Mouse (Mus musculus) ES-CJ7 (cell line): ENCODE results near the gene Iqschfp.
A peak's percentile ranks its signal among the peaks of the same experiment; 100 is the strongest.

Experiments
- DNase-seq: peaks from one replicate; pipeline ENCODE4 v3.0.0; 2011; ENCODE audit warnings: low read depth, low spot score

The Iqschfp gene

DNA sequence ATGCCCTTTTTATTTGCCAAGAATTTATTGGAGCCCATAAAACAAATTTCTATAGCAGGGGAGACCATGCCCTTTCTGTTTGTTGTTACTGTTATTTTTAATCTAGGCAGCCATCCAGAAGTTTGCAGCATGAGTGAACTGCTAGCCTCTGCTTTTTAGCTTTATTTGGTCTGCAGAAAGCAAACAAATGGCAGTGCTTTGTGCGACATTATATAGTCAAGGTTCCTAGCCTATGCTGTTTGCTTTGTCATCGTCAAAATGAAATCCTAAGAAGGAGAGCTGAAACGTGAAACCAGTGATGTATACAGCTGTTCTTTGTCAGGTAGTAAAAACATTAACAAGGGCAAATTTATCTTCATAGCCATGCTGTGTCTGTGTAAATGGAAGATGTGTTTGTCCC is 459.4 kb downstream of the Iqschfp start:
- DNase-seq, result no peak

DNA sequence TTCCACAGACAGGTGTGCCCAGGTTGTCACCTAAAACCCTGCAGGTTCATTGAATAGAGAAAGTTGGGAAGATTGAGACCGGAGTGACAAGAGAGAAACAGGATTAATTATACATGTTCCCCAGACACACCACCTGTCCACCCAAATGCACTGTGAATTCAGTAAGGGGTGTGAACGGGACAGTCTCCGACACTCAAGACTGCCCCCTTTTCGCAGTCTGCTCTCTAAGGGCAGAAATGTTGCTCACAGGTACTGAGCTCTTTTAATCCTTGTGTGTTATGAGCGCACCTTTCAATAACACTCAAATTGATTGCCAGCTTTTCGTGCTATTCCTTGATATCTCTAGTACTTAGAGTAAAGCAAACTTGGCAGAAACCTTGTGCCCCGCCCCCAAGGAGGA is 460.9 kb downstream of the Iqschfp start:
- peak; percentile 36 for DNase-seq

DNA sequence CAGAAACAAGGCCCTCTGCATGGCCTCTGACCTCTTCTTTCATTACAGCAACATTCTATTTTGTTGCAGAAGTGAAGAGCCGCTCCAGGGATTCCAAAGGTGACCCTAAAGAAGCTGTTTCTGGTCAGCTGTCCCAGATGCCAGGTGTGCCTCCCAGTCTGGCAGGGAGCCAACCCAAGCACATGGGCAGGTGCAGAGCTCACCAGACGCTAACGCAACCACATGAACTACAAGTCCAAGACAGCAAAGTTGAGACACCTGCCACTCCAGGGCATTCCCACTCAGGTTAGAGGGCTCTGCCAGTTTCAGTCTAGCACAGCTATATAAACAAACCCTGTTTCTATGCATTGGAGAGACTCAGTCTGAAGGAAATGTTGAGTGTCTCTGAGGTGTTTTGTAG is 461.5 kb downstream of the Iqschfp start:
- no peak for DNase-seq

DNA sequence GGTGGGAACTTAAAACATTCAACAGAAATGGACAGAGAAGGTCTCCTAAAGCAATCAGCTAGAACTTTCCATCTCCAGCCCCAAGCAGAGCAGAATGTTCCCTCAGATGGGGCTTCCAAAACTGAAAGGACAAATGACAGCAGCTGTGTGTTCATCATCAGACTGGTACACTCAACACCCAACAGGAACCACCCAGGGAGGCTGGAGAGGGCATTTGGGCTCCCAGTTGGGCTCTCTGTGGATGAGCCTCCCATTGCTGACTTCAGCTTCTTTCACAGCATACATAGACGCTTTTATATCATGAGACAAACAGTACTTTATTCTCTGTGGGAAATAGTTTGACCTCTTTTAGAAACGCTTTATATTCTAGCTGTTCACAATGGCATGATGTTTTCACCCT is 464.5 kb downstream of the Iqschfp start:
- no peak for DNase-seq

DNA sequence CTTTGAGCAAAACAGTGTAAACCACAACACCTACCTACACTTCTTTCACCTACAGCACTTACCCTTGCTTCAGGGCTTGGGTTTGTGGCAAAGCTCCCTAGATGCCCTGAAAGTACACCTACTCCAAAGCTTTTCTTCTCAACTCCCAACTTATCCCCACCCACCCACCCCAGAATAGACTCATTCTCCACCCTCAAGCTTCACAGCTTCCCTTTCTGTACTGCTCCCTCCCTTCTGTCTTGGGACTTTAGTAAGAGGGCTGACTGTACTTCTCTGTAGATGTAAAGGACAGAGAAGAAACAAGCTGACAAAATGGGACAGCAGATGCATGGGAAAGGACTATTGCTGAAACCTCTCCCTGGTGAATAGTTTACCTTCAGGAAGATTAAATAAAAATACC is 476.0 kb downstream of the Iqschfp start:
- no peak for DNase-seq

DNA sequence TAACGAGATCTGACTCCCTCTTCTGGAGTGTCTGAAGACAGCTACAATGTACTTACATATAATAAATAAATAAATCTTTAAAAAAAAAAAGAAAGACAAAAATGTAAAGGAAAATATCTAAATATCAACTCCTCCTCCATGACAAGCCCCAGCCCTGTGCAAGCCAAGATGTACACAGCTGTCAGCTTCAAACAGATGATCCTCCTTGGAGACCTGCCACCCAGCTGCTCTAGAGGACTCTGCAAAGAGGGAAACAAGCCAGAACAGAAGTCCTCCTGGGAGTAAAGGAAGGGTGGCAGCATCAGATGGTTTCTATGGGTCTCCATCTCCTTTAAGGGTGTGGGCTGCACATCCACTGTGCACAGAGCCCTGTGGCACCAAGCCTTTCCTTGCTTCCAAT is 480.9 kb downstream of the Iqschfp start:
- DNase-seq, result no peak

DNA sequence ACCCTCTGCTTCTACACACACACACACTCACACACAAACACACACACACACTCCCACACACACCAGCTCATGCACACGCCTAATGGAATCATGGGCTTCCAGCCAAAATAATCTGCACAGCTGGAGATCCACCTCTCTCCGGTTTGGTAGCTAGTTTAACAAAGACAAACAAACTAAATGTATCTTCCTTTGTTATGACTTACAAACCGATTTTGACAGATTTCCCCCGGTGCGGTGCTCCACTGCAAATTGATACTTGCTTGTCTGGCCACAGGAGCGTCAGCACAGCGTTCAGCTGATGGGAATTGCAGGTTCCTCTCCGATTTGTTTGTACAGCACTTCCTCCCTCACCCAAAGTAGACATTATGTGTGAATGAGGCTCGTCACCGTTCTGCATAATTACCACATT is 483.1 kb downstream of the Iqschfp start:
- DNase-seq, result no peak

DNA sequence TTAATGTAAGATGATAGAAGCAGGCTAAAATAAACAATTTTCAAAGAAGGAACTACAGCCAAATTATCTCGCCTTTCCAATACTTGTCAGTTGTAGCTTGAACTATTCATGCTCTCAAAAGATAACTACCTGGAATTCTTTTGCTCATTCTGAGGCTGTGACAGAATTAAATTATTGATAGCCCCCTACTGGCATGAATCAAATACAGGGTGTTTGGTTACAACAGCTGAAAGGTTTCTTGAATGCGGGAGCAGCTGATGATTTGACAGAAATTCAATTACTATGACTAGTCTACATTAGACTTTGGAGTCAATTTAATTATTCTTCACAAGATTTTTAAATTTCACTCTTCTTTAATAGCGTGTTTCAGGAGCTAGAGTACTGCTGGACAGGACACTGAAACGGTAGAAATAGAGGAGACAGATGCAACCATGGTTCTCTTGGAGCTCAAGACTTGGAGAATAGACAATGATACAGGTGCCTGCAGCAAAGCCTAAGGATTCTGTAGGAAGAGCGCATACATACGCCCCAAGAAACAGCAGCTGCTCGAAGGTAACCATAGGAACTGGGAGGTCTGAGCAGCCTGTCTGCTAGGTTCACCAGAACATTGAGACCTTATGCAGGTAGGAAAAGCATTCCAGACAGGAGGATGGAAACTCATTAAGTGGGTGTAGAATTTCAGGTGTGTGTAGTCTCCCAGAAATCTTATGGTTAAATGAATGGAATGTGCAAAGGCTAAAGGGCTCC is 485.6 kb downstream of the Iqschfp start:
- DNase-seq, result no peak

DNA sequence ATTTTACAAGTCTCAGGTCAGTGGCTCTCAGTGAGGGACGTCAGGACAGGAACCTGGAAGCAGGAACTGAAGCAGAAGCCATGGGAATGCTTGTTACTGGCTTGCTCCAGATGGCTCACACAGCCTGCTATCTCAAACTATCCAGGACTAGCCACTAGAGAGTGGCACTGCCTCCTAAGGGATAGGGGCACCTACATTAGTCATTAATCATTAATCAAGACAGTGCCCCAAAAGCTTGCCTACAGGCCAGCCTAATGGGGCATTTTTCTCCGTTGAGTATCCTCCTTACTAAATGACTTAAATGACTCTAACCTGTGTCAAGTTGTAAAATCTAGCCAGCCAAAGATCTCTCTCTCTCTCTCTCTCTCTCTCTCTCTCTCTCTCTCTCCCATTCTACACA is 486.8 kb downstream of the Iqschfp start:
- no peak for DNase-seq

DNA sequence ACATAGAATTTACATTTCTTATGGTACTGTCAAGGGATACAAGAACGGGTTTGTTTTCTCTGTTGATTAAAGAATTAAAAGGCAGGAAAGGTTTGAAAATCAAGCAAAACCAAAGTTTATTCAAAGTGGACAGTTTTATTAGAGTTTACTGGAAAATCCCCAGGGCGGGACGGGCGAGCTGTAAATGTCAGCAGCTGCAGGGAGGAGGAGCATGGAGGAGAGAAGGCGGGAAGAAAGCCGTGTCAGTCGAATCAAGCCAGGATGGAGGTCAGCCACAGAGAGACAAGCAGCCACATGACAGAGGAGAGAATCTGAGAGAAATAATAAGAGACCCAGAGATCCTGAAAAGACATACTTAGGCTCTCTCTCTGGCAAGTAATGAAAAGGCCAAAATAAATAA is 487.2 kb downstream of the Iqschfp start:
- no peak for DNase-seq

DNA sequence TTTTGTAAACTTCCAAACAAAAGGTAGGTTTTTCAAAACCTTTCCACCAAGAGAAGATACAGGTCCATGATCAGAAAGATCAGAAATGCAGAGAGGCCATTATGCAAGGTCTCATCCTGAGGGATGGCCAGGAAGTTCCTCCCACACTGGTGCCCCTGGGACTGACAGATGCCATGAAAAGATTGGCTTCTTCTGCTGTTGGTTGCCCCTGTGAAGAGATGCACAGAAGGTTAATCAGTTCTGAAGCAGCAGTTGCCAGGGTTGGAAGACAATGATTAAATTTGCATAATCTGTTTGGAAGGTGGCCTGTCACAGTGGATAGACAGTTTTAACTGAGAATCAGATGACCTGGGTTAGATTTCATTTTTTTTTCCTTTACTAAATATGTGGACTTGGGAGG is 491.6 kb downstream of the Iqschfp start:
- DNase-seq, result no peak

DNA sequence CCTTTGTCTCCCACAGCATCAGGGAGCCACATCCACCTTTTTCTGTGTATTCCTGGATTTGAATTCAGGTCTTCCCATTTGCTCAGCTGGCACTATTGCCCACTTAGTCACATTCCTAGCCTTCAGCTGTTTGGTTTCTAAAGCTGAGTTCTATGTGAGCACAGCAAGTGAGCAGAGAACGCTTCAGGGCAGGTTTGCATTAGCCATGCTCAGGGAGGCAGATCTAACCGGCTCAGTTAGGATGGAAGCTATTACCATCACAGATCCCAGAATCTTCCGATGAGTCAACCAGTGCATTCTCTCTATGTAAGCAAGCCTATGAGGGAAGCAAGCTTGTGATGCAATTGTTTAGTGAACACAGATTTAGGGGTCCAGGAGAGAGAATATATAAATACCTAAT is 493.5 kb downstream of the Iqschfp start:
- no peak for DNase-seq

DNA sequence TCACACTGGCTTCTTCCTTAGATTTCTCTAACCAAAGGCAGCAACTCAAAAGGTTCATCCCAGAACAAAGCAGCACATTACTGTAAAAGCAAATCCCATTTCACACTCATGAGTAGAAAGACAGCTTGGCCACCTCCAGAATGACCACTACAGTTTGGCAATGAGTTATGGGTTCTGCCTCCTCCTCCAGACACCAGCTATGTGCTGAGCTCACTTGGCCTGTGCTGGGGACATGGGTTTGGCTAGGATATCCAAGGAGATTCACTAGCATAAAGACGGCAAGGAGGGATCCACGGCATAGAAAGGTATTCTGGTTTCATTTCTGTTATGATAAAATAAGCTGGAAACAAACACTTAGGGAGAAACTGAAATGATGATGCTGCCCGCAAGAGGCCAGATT is 496.0 kb downstream of the Iqschfp start:
- DNase-seq, result no peak

DNA sequence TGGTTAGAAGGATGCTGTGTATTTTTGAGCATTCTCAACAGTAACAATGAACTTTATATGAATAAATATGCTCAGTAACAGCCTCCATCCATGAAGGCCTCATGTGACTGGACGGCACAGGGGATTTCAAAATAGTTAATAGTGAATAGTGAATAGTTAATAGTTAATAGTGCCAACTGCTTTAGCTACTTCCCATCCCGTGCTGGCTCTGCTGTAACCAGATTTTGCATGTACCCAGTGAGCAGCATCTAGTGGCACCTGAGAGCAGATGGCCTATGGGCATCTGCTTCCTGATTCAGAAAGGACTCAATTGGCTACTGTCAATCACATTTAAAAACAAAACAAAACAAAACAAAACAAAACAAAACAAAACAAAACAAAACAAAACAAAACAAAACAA is 501.5 kb downstream of the Iqschfp start:
- DNase-seq, result no peak

DNA sequence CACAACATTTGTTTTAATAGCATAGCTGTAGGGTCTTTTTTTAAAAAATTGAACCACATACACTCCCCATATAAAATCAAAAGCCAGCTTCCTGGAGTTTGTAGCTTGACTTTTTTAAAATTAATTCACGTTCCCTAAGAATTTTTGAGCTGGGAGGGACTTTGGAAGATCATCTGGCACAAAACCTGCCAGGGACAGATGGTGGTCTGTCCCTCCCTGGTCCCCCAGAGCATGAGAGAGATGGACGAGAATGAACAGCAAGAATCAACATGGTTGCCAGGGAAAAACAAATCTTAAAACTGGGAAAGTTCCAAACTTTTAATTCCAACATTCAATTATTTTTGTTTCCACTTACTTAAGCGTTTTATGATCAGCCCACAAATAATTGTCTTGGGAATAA is 506.7 kb downstream of the Iqschfp start:
- no peak for DNase-seq

DNA sequence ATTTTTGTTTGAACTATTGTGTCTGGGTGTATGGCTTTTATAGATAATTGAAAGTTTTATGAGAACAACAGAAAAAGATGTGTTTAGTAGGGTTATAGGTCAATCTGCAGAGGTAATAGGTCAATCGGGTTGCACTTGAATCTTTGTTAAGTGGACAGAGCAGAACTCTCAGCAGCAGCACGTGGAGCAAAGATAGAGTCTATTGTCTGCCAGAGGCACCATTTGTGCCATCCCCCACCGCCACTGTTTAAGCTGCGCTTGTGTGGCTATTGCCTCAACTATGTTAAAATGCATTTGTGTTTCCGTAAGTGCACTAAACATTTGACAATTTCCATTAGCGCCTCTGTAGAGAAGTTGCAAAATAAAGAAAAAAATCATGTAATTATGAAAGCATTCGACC is 508.1 kb downstream of the Iqschfp start:
- DNase-seq, result no peak

DNA sequence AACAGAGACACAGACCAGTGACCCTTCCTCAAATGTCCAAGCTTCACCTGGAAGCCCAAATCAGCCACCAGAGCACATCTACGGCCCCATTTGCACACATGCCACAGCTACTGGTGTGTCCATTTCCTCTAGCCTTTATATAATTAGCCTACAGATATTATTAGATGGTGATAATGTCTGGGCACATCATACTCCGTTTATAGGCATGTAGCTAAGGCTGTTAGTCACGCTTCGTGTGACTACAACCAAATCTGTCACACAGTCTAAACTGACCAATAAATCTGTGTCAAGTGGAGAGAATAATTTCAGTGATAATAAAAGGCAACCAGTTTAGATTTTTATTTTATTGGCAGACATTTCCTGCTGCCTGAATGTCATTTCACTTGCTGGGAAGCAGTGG is 511.3 kb downstream of the Iqschfp start:
- no peak for DNase-seq

DNA sequence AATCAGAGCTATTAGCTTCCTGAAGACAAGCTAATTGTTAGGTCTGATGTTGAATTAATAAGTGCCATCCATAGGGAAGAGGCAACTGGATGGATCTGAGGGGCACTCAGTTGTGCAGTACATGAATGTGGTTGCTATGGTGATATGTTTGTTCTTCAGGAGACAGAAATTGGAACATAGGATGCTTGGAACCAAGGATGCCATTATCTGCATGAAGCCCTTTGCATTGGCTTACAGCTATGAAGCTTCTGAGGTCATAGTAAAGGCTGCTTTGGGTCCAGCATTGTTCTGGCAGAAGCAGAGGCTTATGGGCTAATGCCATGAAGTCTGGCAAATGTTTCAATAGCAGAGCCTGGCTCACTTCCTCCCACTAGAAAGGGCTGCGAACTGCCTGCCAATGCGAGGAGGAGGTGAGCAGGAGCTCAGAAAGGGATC is 511.8 kb downstream of the Iqschfp start:
- no peak for DNase-seq

DNA sequence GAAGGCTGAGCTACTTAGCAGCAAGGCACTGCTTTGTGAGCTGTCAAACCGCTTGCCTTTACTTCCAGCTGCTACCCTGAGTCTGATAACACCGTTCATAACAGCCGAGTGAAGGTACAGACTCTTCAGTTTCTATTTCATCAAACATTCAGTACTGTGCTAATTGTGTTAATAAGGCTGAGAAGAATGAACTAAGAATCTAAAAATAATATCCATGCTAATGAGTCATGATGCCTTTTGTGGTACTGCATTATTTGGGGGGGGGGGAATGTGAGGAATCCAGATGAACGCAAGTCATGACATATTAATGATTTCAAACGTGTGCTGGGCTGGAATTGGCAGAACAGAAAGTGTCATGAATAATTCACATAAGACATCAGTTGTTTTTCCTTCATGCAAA is 513.7 kb downstream of the Iqschfp start:
- no peak for DNase-seq

DNA sequence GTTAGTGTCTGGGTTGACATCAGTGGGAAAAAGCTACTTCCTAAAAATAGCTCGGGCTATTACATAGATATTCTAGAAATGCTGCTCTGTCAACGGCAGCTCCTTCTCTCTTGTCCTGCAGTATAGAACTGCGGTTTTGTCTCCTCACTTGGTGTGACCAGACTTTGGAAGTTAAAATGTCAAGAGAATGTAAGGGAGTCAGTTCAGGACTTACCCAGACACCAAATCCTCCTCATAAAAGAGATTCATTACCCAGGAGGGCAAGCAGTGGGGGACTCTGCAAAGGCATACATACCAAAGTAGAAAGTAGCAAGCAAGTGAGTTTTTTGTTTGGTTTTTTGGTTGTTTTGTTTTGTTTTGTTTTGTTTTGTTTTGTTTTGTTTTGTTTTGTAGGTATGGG is 520.2 kb downstream of the Iqschfp start:
- DNase-seq, result no peak

DNA sequence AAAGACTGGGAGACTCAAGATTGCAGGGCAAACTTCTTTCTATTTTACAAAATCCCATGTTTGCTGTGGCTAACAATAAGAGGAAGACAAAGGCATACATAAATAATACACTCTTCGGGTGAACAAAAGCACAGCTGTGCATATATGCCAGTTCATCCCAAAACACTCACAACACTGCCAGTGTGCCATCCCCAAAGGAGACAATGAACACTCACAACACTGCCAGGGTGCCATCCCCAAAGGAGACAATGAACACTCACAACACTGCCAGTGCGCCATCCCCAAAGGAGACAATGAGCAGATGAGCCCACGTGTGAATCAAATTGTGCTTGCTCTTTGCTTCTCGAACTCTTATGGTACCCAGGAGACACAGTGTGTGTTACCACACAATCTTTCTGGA is 527.8 kb downstream of the Iqschfp start:
- no peak for DNase-seq

DNA sequence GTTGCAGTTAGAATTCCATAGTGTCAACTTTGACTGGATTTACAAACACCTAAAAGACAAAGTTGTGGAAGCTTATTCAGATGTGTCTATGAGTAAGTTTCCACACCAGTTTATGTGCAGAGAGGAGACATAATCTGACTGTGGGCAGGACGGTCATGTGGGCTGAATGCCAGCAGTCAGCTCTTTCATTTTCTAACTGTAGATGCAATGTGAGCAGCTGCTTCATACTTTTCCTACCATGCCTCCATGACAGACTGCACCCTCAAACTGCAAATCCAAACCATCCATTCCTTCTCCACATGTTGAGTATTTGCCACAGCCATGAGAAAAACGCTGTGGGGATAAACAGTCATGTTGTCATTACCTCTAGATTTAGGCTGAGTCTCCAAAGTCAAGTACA is 528.9 kb downstream of the Iqschfp start:
- no peak for DNase-seq

DNA sequence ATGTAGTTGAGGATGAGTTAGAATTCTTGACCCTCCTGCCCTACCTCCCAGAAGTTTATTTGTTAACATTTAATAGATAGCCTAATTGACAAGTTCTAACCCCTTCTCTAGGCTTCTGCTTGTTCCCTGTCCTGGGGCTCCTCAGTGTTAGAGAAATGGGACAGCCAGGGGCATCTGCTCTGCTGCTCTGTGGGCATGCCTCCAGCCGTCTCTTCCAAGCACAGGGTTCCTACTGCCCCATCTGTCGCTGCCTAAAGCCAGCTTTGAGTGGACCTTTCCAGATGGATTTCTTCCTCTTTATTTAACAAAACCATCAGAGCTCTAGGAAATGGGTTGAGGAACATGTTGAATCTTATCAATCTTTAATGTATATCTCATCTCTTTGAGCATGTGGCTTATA is 529.8 kb downstream of the Iqschfp start:
- DNase-seq, result no peak

DNA sequence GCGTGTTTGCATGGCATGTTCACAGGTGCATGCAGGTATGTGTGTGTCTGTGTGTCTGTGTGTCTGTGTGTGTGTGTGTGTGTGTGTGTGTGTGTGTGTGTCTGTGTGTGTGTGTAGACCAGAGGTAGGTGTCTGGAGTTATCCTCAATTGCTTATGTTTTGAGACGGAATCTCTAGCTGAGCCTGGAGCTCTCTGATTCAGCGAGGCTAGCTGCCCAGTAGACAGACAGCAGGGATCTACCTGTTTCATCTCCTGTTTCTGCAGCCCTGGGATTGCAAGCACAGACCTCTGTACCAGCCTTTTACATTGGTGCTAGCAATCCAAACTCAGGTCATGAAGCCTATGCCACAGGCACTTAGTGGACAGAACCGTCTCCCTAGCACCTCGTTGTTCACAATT is 536.0 kb downstream of the Iqschfp start:
- no peak for DNase-seq
